Mouse (Mus musculus) heart, adult 10 weeks (tissue): ENCODE data around the gene Klk1b1. TPM values are rescaled to one million over a fixed set of nuclear protein-coding genes. Genes with fewer than 3 reads are reported as not detected.

Experiments used
- polyA plus RNA-seq: library from polyadenylated mRNA; stranded (reverse); fragments of 350-450 nt; fragmentation: Illumina TruSeq; extraction: RNeasy Lipid Tissue Mini Kit (QIAGEN cat#74804); gene quantifications from one replicate; pipeline ENCODE4 v1.2.3, GENCODE M21; 2014; ENCODE audit warnings: low read depth, low replicate concordance

The Klk1b1 gene
- not detected for polyA plus RNA-seq

DNA sequence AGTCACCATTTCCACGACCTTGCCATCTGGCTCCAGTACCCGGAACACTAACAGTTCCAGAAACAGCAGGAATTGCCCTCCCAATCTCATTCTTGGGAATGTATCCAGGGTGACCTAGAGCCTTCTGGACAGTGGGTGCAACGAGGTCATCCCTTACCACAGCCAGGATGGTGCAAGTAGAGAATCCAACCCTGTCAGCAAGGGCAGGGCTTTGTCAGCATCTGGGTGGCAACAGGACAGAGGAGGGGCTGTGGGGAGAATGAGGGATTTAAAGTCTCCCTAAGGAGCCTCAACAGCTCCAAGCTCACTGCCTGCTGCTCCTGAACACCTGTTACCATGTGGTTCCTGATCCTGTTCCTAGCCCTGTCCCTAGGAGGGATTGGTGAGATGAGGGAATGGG lies at the start of gene Klk1b1:
Gene Klk1b1, plus strand, starts transcription at position 301 of the 400 bp plus-strand sequence.

DNA sequence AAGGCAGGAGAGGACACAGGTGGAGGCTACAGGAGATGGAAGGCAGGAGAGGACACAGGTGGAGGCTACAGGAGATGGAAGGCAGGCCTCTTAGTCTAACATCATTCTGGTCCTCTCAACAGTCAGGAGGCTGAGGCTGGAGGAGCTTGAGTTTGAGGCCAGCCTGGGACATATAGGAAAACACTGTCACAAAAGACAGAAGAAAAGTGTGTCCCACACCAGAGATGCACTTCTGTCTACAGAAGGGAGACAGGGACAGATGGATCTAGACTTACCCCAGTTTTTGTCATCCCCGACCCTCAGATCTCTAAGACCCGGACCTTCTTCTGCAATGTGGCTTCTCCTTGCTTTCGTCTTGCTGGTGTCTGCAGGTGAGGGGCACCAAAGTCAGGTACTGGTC lies 33.1 kb upstream of the Klk1b1 start, which contains the start of gene Klk15:
Gene Klk15, plus strand, starts transcription at position 301 of the 400 bp plus-strand sequence.

DNA sequence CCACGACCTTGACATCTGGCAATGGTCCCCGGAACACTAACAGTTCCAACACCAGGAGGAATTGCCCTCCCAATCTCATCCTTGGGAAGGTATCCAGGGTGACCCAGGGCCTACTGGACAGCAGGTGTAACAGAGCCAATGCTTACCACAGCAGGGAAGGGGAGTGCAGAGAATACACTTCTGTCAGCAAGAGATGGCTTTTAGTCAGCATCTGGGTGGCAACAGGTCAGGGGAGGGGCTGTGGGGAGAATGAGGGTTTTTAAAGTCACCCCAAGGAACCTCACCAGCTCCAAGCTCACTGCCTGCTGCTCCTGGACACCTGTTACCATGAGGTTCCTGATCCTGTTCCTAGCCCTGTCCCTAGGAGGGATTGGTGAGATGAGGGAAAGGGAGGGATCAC lies 16.2 kb upstream of the Klk1b1 start, which contains the start of gene Klk1b8:
Gene Klk1b8, plus strand, starts transcription at position 301 of the 400 bp plus-strand sequence.

DNA sequence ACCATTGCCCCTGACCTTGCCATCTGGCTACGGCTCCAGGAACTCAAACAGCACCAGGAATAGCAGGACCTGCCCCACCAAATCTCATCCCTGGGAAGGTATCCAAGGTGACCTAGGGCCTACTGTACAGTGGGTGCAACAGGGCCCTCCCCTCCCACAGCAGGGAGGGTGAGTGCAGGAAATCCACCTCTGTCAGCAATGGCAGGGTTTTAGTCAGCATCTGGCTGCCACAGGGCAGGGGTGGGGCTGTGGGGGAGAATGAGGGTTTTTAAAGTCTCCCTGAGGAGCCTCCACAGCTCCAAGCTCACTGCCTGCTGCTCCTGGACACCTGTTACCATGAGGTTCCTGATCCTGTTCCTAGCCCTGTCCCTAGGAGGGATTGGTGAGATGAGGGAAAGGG lies 9.2 kb downstream of the Klk1b1 start, which contains the start of gene Klk1b9:
Gene Klk1b9, plus strand, starts transcription at position 301 of the 400 bp plus-strand sequence.

DNA sequence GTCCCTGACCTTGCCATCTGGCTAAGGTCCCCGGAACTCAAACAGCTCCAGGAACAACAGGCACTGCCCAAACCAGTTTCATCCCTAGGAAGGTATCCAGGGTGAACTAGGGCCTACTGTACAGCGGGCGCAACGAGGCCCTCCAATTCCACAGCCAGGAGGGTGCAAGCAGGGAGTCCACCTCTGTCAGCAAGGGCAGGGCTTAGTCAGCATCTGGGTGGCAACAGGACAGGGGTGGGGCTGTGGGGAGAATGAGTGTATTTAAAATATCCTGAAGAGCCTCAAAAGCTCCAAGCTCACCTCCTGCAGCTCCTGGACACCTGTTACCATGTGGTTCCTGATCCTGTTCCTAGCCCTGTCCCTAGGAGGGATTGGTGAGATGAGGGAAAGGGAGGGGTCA lies 29.0 kb downstream of the Klk1b1 start, which contains the start of gene Klk1b11:
Gene Klk1b11, plus strand, starts transcription at position 301 of the 400 bp plus-strand sequence.

DNA sequence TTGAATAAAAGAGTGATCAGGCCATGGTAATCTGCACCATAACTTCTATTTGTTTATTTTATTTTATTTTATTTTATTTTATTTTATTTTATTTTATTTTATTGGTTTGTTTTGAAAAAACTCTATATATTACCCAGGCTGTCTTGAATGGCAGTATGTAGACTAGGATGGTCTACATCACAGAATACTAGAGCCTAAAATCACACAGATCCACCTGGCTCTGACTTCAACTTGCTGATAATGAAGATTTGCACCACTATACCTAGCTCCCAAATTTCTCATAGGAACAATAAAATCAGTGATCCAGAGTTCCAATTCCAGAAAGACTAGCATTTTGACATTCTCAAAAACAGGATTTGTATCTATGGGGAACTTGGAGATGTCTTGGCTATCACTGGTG lies 45.3 kb downstream of the Klk1b1 start, which contains the start of gene Klk1b26:
Gene Klk1b26, plus strand, starts transcription at position 301 of the 400 bp plus-strand sequence.

Other genes with a start within 250 kb of the Klk1b1 start
- not detected for gene Klk12, start 197.9 kb upstream of the Klk1b1 start, polyA plus RNA-seq
- gene Klk11, start 192.1 kb upstream of the Klk1b1 start, polyA plus RNA-seq, result not detected
- gene Klk10, start 185.7 kb upstream of the Klk1b1 start, polyA plus RNA-seq, result not detected
- gene Klk9, start 174.9 kb upstream of the Klk1b1 start, polyA plus RNA-seq, result not detected
- 8.1 TPM for gene Klk8, start 169.2 kb upstream of the Klk1b1 start, polyA plus RNA-seq
- gene Klk7, start 155.5 kb upstream of the Klk1b1 start, polyA plus RNA-seq, result not detected
- gene Klk6, start 142.3 kb upstream of the Klk1b1 start, polyA plus RNA-seq, result not detected
- not detected for gene Klk5, start 124.8 kb upstream of the Klk1b1 start, polyA plus RNA-seq
- not detected for gene Klk4, start 85.6 kb upstream of the Klk1b1 start, polyA plus RNA-seq
- gene Klk15, start 33.0 kb upstream of the Klk1b1 start, polyA plus RNA-seq, result not detected
- not detected for gene Klk1b8, start 16.1 kb upstream of the Klk1b1 start, polyA plus RNA-seq
- not detected for gene Klk1b9, start 9.3 kb downstream of the Klk1b1 start, polyA plus RNA-seq
- not detected for gene Klk1b11, start 29.1 kb downstream of the Klk1b1 start, polyA plus RNA-seq
- 0.45 TPM for gene Klk1b26, start 45.4 kb downstream of the Klk1b1 start, polyA plus RNA-seq
- not detected for gene Klk1b27, start 85.5 kb downstream of the Klk1b1 start, polyA plus RNA-seq
- gene Klk1b21, start 135.6 kb downstream of the Klk1b1 start, polyA plus RNA-seq, result not detected
- gene Klk1b22, start 145.9 kb downstream of the Klk1b1 start, polyA plus RNA-seq, result not detected
- gene Klk1b16, start 170.0 kb downstream of the Klk1b1 start, polyA plus RNA-seq, result not detected
- gene Klk1b24, start 221.5 kb downstream of the Klk1b1 start, polyA plus RNA-seq, result not detected
- not detected for gene Klk1b3, start 231.4 kb downstream of the Klk1b1 start, polyA plus RNA-seq
- not detected for gene Klk1b4, start 240.7 kb downstream of the Klk1b1 start, polyA plus RNA-seq
- gene Klk1b5, start 249.2 kb downstream of the Klk1b1 start, polyA plus RNA-seq, result not detected